Mouse (Mus musculus): ENCODE results near the gene Stk40. TPM values are rescaled to one million over a fixed set of nuclear protein-coding genes. Genes with fewer than 3 reads are reported as not detected.
A peak's percentile ranks its signal among the peaks of the same experiment; 100 is the strongest.

Stk40 gene
- 99.5 and 105 TPM in 2 replicates for polyA plus RNA-seq (2012; ENCODE audit: insufficient read depth, low replicate concordance)

- no peaks in the 10 kb centered on the region for H3K9me3 ChIP-seq
- H3K36me3 ChIP-seq (replicated peaks; ENCODE audit: low read length), result peaks cover 63% of the 10 kb centered on the region
- TF ChIP-seq FLI1 (IDR thresholded peaks at IDR 0.05; ENCODE audit: low read length) (peak; percentile 43; the same call in 1 of the 2 replicates), GATA1 (IDR thresholded peaks at IDR 0.05; ENCODE audit: borderline replicate concordance, low read length) (peak; percentile 89)
- peak within 1 kb of the TSS; percentile 96 for H3K4me3 ChIP-seq (replicated peaks)
- no peaks in the 10 kb centered on the region for H3K27me3 ChIP-seq (replicated peaks)
- peaks cover 94% of the 10 kb centered on the region for H3K4me1 ChIP-seq
These were observed at the start of gene Stk40 for GRCm38 (mm10) chr4:126103590-126104068. Gene Stk40 (plus strand): TSS chr4:126103957.

- H3K9me3 ChIP-seq, result no peaks in the 10 kb centered on the region
- peaks cover 21% of the 10 kb centered on the region for H3K4me1 ChIP-seq
- TF ChIP-seq GATA1 (IDR thresholded peaks at IDR 0.05; ENCODE audit: borderline replicate concordance, low read length) (no peak), FLI1 (IDR thresholded peaks at IDR 0.05; ENCODE audit: low read length) (no peak)
- H3K27me3 ChIP-seq (replicated peaks), result peaks cover 10% of the 10 kb centered on the region
- peaks cover 38% of the 10 kb centered on the region for H3K36me3 ChIP-seq (replicated peaks; ENCODE audit: low read length)
- peak overlapping the region; percentile 93 for H3K4me3 ChIP-seq (replicated peaks)
These were observed 46.3 kb upstream of the Stk40 start for GRCm38 (mm10) chr4:126057207-126058133.

GRCm38 (mm10) chr4:126058134-126058996 lies 45.4 kb upstream of the Stk40 start, which contains the start of gene Oscp1:
Gene Oscp1 (plus strand): TSS chr4:126058565.
- Histone ChIP-seq H3K27me3 (replicated peaks) (peaks cover 10% of the 10 kb centered on the region), H3K4me1 (peaks cover 24% of the 10 kb centered on the region), H3K4me3 (replicated peaks) (peak within 1 kb of the TSS; percentile 93), H3K9me3 (no peaks in the 10 kb centered on the region), H3K36me3 (replicated peaks; ENCODE audit: low read length) (peaks cover 29% of the 10 kb centered on the region)
- TF ChIP-seq FLI1 (IDR thresholded peaks at IDR 0.05; ENCODE audit: low read length), result no peak
- no peak for TF ChIP-seq GATA1 (IDR thresholded peaks at IDR 0.05; ENCODE audit: borderline replicate concordance, low read length)

- peaks cover 23% of the 10 kb centered on the region for H3K36me3 ChIP-seq (replicated peaks; ENCODE audit: low read length)
- peaks cover 10% of the 10 kb centered on the region for H3K27me3 ChIP-seq (replicated peaks)
- H3K4me3 ChIP-seq (replicated peaks), result peak overlapping the region; percentile 93
- no peaks in the 10 kb centered on the region for H3K9me3 ChIP-seq
- no peak for TF ChIP-seq GATA1 (IDR thresholded peaks at IDR 0.05; ENCODE audit: borderline replicate concordance, low read length)
- TF ChIP-seq FLI1 (IDR thresholded peaks at IDR 0.05; ENCODE audit: low read length), result no peak
- H3K4me1 ChIP-seq, result peaks cover 24% of the 10 kb centered on the region
These were observed 44.8 kb upstream of the Stk40 start for GRCm38 (mm10) chr4:126058997-126059362.

GRCm38 (mm10) chr4:126062856-126063255 lies 40.9 kb upstream of the Stk40 start:
- no peak for TF ChIP-seq FLI1 (IDR thresholded peaks at IDR 0.05; ENCODE audit: low read length)
- TF ChIP-seq GATA1 (IDR thresholded peaks at IDR 0.05; ENCODE audit: borderline replicate concordance, low read length), result no peak
- Histone ChIP-seq H3K4me3 (replicated peaks) (no peak overlapping the region), H3K9me3 (no peaks in the 10 kb centered on the region), H3K4me1 (peaks cover 25% of the 10 kb centered on the region), H3K36me3 (replicated peaks; ENCODE audit: low read length) (no peaks in the 10 kb centered on the region), H3K27me3 (replicated peaks) (peaks cover 14% of the 10 kb centered on the region)

GRCm38 (mm10) chr4:126065241-126065640 lies 38.5 kb upstream of the Stk40 start:
- peaks cover 11% of the 10 kb centered on the region for H3K27me3 ChIP-seq (replicated peaks)
- TF ChIP-seq GATA1 (IDR thresholded peaks at IDR 0.05; ENCODE audit: borderline replicate concordance, low read length) (no peak), FLI1 (IDR thresholded peaks at IDR 0.05; ENCODE audit: low read length) (no peak)
- H3K36me3 ChIP-seq (replicated peaks; ENCODE audit: low read length), result no peaks in the 10 kb centered on the region
- H3K4me1 ChIP-seq, result peaks cover 14% of the 10 kb centered on the region
- H3K4me3 ChIP-seq (replicated peaks), result peak overlapping the region; percentile 29
- peaks cover 7% of the 10 kb centered on the region for H3K9me3 ChIP-seq

GRCm38 (mm10) chr4:126067401-126068077 lies 36.2 kb upstream of the Stk40 start:
- TF ChIP-seq FLI1 (IDR thresholded peaks at IDR 0.05; ENCODE audit: low read length) (no peak), GATA1 (IDR thresholded peaks at IDR 0.05; ENCODE audit: borderline replicate concordance, low read length) (no peak)
- H3K4me3 ChIP-seq (replicated peaks), result no peak overlapping the region
- peaks cover 8% of the 10 kb centered on the region for H3K27me3 ChIP-seq (replicated peaks)
- H3K9me3 ChIP-seq, result peaks cover 7% of the 10 kb centered on the region
- peaks cover 12% of the 10 kb centered on the region for H3K4me1 ChIP-seq
- H3K36me3 ChIP-seq (replicated peaks; ENCODE audit: low read length), result no peaks in the 10 kb centered on the region

GRCm38 (mm10) chr4:126068842-126069241 lies 34.9 kb upstream of the Stk40 start:
- peaks cover 14% of the 10 kb centered on the region for H3K27me3 ChIP-seq (replicated peaks)
- H3K4me1 ChIP-seq, result peaks cover 10% of the 10 kb centered on the region
- TF ChIP-seq FLI1 (IDR thresholded peaks at IDR 0.05; ENCODE audit: low read length) (no peak), GATA1 (IDR thresholded peaks at IDR 0.05; ENCODE audit: borderline replicate concordance, low read length) (no peak)
- no peak overlapping the region for H3K4me3 ChIP-seq (replicated peaks)
- H3K9me3 ChIP-seq, result peaks cover 7% of the 10 kb centered on the region
- no peaks in the 10 kb centered on the region for H3K36me3 ChIP-seq (replicated peaks; ENCODE audit: low read length)

- Histone ChIP-seq H3K4me3 (replicated peaks) (no peak overlapping the region), H3K4me1 (peaks cover 4% of the 10 kb centered on the region), H3K36me3 (replicated peaks; ENCODE audit: low read length) (no peaks in the 10 kb centered on the region), H3K27me3 (replicated peaks) (peaks cover 39% of the 10 kb centered on the region), H3K9me3 (peaks cover 15% of the 10 kb centered on the region)
- TF ChIP-seq FLI1 (IDR thresholded peaks at IDR 0.05; ENCODE audit: low read length), result no peak
- no peak for TF ChIP-seq GATA1 (IDR thresholded peaks at IDR 0.05; ENCODE audit: borderline replicate concordance, low read length)
These were observed 25.9 kb upstream of the Stk40 start for GRCm38 (mm10) chr4:126077833-126078232.
